Mouse (Mus musculus) heart, embryonic 12.5 days (tissue): ENCODE data around the gene Ccdc71. TPM values are rescaled to one million over a fixed set of nuclear protein-coding genes. Genes with fewer than 3 reads are reported as not detected.

Experiments
- ATAC-seq: fragments of 200-750 bp; cut with Nextera tagmentation; 2 replicates; pipeline ENCODE4 v1.8.0; 2017; ENCODE audit warnings: moderate TSS enrichment, moderate library complexity; ENCODE audit not compliant: insufficient number of reproducible peaks, low FRiP score
- H3K27ac ChIP-seq: fragments of 300-500 bp; sonication (generic); 2 replicates; pipeline ENCODE4 v1.5.1; 2016; ENCODE audit warnings: mild to moderate bottlenecking, moderate library complexity; ENCODE audit not compliant: poor library complexity, severe bottlenecking
- H3K27me3 ChIP-seq: fragments of 300-500 bp; sonication (generic); replicated peaks from 2 replicates; pipeline ENCODE4 v1.6.1; 2016; ENCODE audit warnings: mild to moderate bottlenecking, moderate library complexity
- H3K36me3 ChIP-seq: fragments of 300-500 bp; sonication (generic); 2 replicates; pipeline ENCODE4 v1.6.1; 2016; ENCODE audit warnings: mild to moderate bottlenecking, moderate library complexity
- H3K4me1 ChIP-seq: fragments of 300-500 bp; sonication (generic); replicated peaks from 2 replicates; pipeline ENCODE4 v1.6.1; 2016; ENCODE audit warnings: mild to moderate bottlenecking
- H3K4me2 ChIP-seq: fragments of 300-500 bp; sonication (generic); 2 replicates; pipeline ENCODE4 v1.6.1; 2016; ENCODE audit warnings: mild to moderate bottlenecking, moderate library complexity
- H3K4me3 ChIP-seq: fragments of 300-500 bp; sonication (generic); 2 replicates; pipeline ENCODE4 v1.5.1; 2016; ENCODE audit warnings: mild to moderate bottlenecking
- H3K9ac ChIP-seq: fragments of 300-500 bp; sonication (generic); 2 replicates; pipeline ENCODE4 v1.6.1; 2016; ENCODE audit warnings: mild to moderate bottlenecking, moderate library complexity
- H3K9me3 ChIP-seq: fragments of 300-500 bp; sonication (generic); replicated peaks from 2 replicates; pipeline ENCODE4 v1.6.1; 2016; ENCODE audit warnings: mild to moderate bottlenecking, moderate library complexity
- WGBS: fragments of 180-500 bp; shearing (Covaris S2); methylation state at CpG from one replicate; pipeline ENCODE4 v1.1.7; 2016; 5-methylcytosine and 5-hydroxymethylcytosine counted together
- polyA plus RNA-seq: library from polyadenylated mRNA; unstranded; fragments of >200 nt; fragmentation: Nextera tagmentation; extraction: Ambion mirVana; gene quantifications from 2 replicates; pipeline ENCODE4 v1.2.1, GENCODE M21; 2016

Gene Ccdc71
- polyA plus RNA-seq, 1 experiment from 2014 or later: 39.1 TPM

GRCm38 (mm10) chr9:108507619-108508434 lies 47.5 kb downstream of the Ccdc71 start, which contains the start of gene Qars:
Gene Qars (plus strand): TSS chr9:108507706.
- Histone ChIP-seq H3K27me3 (no peaks in the 10 kb centered on the region), H3K27ac (peak within 1 kb of the TSS; percentile 49), H3K4me1 (peaks cover 14% of the 10 kb centered on the region), H3K36me3 (peaks cover 45% of the 10 kb centered on the region), H3K9ac (peak within 1 kb of the TSS; percentile 84), H3K9me3 (no peaks in the 10 kb centered on the region), H3K4me2 (peak within 1 kb of the TSS; percentile 91), H3K4me3 (peak within 1 kb of the TSS; percentile 76)
- WGBS: under 1% methylated on average over 37 of the region's 37 CpGs
- peak; percentile 96 for ATAC-seq

- Histone ChIP-seq H3K4me3 (peak overlapping the region; percentile 76), H3K9me3 (no peaks in the 10 kb centered on the region), H3K27ac (no peak overlapping the region), H3K4me1 (peaks cover 14% of the 10 kb centered on the region), H3K9ac (peak overlapping the region; percentile 84), H3K36me3 (peaks cover 46% of the 10 kb centered on the region), H3K27me3 (no peaks in the 10 kb centered on the region), H3K4me2 (peak overlapping the region; percentile 91)
- no peak for ATAC-seq
- WGBS: 82% methylated on average over 7 of the region's 7 CpGs
Measured at GRCm38 (mm10) chr9:108508776-108509175, 48.4 kb downstream of the Ccdc71 start.

Other genes starting within 250 kb of the Ccdc71 start
- 188 and 200 TPM in 2 replicates for gene Dag1, start 196.6 kb upstream of the Ccdc71 start, polyA plus RNA-seq
- 22.5 and 22.6 TPM in 2 replicates for gene Nicn1, start 170.1 kb upstream of the Ccdc71 start, polyA plus RNA-seq
- gene Amt, start 163.7 kb upstream of the Ccdc71 start, polyA plus RNA-seq: 11.7 and 13.3 TPM in 2 replicates
- gene Rhoa, start 154.4 kb upstream of the Ccdc71 start, polyA plus RNA-seq: 348 and 367 TPM in 2 replicates
- 31.2 and 35.3 TPM in 2 replicates for gene Tcta, start 154.4 kb upstream of the Ccdc71 start, polyA plus RNA-seq
- gene Gpx1, start 121.6 kb upstream of the Ccdc71 start, polyA plus RNA-seq: 1,088 and 1,118 TPM in 2 replicates
- 93.2 and 98.3 TPM in 2 replicates for gene Usp4, start 112.7 kb upstream of the Ccdc71 start, polyA plus RNA-seq
- gene 1700102P08Rik, start 67.7 kb upstream of the Ccdc71 start, polyA plus RNA-seq: 0.40 and 0.55 TPM in 2 replicates
- 1.0 and 1.5 TPM in 2 replicates for gene Ccdc36, start 32.0 kb upstream of the Ccdc71 start, polyA plus RNA-seq
- not detected in 2 replicates for gene BC048562, start 24.0 kb upstream of the Ccdc71 start, polyA plus RNA-seq
- 96.5 and 99.1 TPM in 2 replicates for gene Klhdc8b, start 1.1 kb downstream of the Ccdc71 start, polyA plus RNA-seq
- 67.2 and 68.6 TPM in 2 replicates for gene Lamb2, start 19.2 kb downstream of the Ccdc71 start, polyA plus RNA-seq
- 78.0 and 84.2 TPM in 2 replicates for gene Usp19, start 30.1 kb downstream of the Ccdc71 start, polyA plus RNA-seq
- 70.1 and 73.1 TPM in 2 replicates for gene Qars, start 47.2 kb downstream of the Ccdc71 start, polyA plus RNA-seq
- gene Qrich1, start 56.3 kb downstream of the Ccdc71 start, polyA plus RNA-seq: 108 and 115 TPM in 2 replicates
- gene Impdh2, start 99.8 kb downstream of the Ccdc71 start, polyA plus RNA-seq: 105 and 115 TPM in 2 replicates
- gene Ndufaf3, start 106.9 kb downstream of the Ccdc71 start, polyA plus RNA-seq: 49.9 and 55.5 TPM in 2 replicates
- gene Dalrd3, start 109.4 kb downstream of the Ccdc71 start, polyA plus RNA-seq: 89.4 and 91.4 TPM in 2 replicates
- 79.4 and 80.8 TPM in 2 replicates for gene Wdr6, start 118.2 kb downstream of the Ccdc71 start, polyA plus RNA-seq
- gene P4htm, start 137.1 kb downstream of the Ccdc71 start, polyA plus RNA-seq: 18.9 and 21.2 TPM in 2 replicates
- gene Arih2, start 188.9 kb downstream of the Ccdc71 start, polyA plus RNA-seq: 49.1 and 49.7 TPM in 2 replicates
- gene Slc25a20, start 201.6 kb downstream of the Ccdc71 start, polyA plus RNA-seq: 57.1 and 59.3 TPM in 2 replicates
- gene Prkar2a, start 228.8 kb downstream of the Ccdc71 start, polyA plus RNA-seq: 41.8 and 44.0 TPM in 2 replicates